Mouse (Mus musculus): ENCODE data around the gene Gstz1.

GRCm38 (mm10) chr12:87199973-87200586 lies 53.1 kb downstream of the Gstz1 start, which contains the start of gene Tmed8:
- TF ChIP-seq CTCF (conservative IDR thresholded peaks at IDR 0.05; ENCODE audit: insufficient read depth, insufficient read length, low read depth, low read length) = no peak
- no peak for TF ChIP-seq POLR2A (IDR thresholded peaks at IDR 0.05; ENCODE audit: low read depth, low read length)
